Mouse (Mus musculus) cortical plate, adult 2 months (tissue): ENCODE data around the gene Clstn2.

Experiments
- CTCF ChIP-seq: fragments of 200-500 bp; IDR thresholded peaks from 2 replicates; pipeline ENCODE4 v1.5.1; 2011; ENCODE audit warnings: mild to moderate bottlenecking, control low read depth, low read length; ENCODE audit not compliant: insufficient read depth; ENCODE audit errors: extremely low read depth
- POLR2A ChIP-seq: fragments of 200-500 bp; IDR thresholded peaks from 2 replicates; pipeline ENCODE4 v1.6.1; 2011; ENCODE audit warnings: mild to moderate bottlenecking, low read length, control low read depth; ENCODE audit not compliant: insufficient read depth; ENCODE audit errors: extremely low read depth

- TF ChIP-seq CTCF, result no peak
- TF ChIP-seq POLR2A, result no peak
Observed at GRCm38 (mm10) chr9:97495056-97495455, 537.9 kb downstream of the Clstn2 start.
